Mouse (Mus musculus): ENCODE data around the gene Brdt. TPM values are rescaled to one million over a fixed set of nuclear protein-coding genes. Genes with fewer than 3 reads are reported as not detected.

Gene Brdt
- polyA plus RNA-seq, 1 experiment from 2014 or later = 0.62 TPM

DNA sequence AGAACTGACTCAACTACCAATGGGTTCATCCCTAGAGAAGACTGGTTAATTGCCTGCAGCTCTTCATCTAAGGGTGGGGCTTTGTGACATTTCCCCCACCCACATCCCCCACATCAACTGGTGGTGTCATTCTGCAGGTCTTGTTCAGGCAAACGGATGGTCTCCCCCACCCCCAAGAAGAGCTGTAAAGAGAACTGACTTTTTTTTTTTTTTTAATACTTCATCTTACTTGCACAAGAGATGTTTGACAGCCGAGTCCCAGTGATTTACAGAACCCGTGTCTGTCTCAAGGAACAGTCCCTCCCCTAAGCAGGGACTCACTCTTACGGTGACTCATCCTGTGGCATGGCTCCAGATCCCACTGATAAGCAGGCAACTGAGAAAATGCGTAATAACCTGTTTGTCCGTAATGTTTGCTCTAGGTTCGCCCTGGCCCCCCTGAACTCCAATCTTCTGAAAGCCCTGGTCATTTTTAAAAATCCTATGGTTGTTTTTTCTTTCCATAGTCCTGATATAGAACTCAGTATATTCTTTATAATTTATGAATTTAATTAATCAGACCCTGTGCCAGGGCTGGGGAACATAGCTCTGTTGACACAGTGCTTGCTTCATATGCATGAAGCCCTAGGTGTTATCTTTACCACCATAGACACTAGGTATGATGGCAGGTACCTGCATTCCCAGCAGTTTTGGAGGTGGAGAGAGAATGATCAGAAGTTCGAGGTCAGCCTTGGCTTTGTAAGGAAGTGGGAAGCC lies 35.7 kb upstream of the Brdt start:
- Histone ChIP-seq H3K27me3 (no peaks in the 10 kb centered on the region), H3K4me3 (no peak overlapping the region), H3K9me3 (replicated peaks) (no peaks in the 10 kb centered on the region), H3K4me2 (no peak overlapping the region), H3K36me3 (no peaks in the 10 kb centered on the region), H3K27ac (no peak overlapping the region), H3K9ac (no peak overlapping the region), H3K4me1 (replicated peaks) (peaks cover 7% of the 10 kb centered on the region)
- WGBS = 50% methylated on average over 8 of the region's 8 CpGs
- ATAC-seq (replicated peaks; ENCODE audit: insufficient number of reproducible peaks, insufficient read depth, low FRiP score, low read depth) = no peak

DNA sequence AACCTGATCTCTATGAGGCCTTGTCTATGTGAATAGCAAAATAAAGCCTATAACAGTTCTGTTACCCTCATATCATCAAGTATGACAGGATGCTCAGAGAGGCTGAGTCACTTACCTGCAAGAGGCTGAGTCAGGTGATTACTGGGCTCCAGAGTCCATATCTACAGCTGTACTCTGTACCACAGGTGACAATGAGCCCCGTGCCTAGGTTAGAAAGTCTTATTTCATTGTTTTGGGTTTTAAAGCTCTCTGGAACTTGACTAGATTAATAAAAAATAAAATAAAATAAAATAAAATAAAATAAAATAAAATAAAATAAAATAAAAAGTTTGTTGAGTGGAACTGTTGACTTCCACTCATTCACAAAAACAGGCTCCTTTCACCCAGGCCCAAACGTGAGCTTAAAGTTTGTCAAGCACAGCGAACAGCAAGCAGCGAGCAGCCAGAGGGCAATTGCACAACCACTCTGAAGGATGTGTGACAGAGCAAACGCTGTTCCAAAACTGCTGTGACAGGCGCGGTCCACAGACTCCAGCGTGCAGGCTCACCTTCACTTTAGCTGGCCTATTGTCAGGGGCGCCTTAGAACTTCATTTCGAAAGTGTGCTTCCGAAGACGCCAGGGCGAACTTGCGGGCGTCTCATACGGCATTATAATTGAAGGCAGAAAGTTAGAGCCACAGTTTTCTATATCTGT lies 35.0 kb upstream of the Brdt start:
- Histone ChIP-seq H3K4me3 (no peak overlapping the region), H3K4me1 (replicated peaks) (peaks cover 7% of the 10 kb centered on the region), H3K9ac (no peak overlapping the region), H3K27me3 (no peaks in the 10 kb centered on the region), H3K9me3 (replicated peaks) (no peaks in the 10 kb centered on the region), H3K27ac (no peak overlapping the region), H3K4me2 (no peak overlapping the region), H3K36me3 (no peaks in the 10 kb centered on the region)
- 80% methylated on average over 16 of the region's 16 CpGs for WGBS
- no peak for ATAC-seq (replicated peaks; ENCODE audit: insufficient number of reproducible peaks, insufficient read depth, low FRiP score, low read depth)

DNA sequence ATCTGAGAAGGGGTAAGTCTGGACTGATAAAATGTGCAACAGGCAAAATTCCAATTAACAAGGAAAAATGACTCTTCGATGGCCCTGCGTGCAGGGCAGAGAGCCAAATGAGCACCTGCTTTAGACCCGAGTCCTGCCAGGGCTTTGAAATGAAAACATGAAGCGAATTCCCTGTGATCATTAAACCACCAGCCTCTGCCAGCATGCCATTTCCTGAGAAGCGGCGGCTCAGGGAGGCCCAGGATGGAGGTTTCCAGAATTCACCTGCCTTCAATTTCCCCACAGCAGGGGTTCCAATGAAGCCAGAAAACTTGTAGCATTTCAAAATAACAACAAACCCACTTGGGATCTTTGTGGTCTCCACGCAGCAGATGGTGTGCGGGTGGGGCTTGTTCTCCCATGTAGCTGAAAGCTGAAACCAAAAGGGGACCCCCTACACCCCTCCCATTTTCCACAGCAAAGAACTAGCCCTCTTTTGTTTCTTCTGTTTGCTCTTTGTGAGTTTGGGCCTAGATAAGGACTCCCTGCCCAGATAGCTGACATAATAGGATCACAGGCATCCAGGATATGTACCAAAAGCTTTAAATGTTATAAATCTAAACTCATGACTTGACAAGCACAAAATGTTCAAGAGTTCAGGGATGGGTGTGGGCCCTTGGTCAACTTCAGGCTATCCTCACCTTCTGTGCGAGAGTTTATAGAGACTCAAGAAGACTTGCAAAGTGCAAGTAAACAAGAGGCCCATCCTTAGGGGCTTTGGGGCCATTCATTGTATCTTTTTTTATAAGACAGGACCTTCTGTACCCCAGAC lies 34.2 kb upstream of the Brdt start:
- no peaks in the 10 kb centered on the region for H3K36me3 ChIP-seq
- H3K27ac ChIP-seq = no peak overlapping the region
- H3K4me3 ChIP-seq = no peak overlapping the region
- WGBS = 52% methylated on average over 9 of the region's 9 CpGs
- no peaks in the 10 kb centered on the region for H3K27me3 ChIP-seq
- peaks cover 7% of the 10 kb centered on the region for H3K4me1 ChIP-seq (replicated peaks)
- H3K9ac ChIP-seq = no peak overlapping the region
- no peaks in the 10 kb centered on the region for H3K9me3 ChIP-seq (replicated peaks)
- no peak for ATAC-seq (replicated peaks; ENCODE audit: insufficient number of reproducible peaks, insufficient read depth, low FRiP score, low read depth)
- H3K4me2 ChIP-seq = no peak overlapping the region

GRCm38 (mm10) chr5:107298854-107299253 lies 32.1 kb upstream of the Brdt start:
- Histone ChIP-seq H3K9me3 (replicated peaks) (no peaks in the 10 kb centered on the region), H3K9ac (no peak overlapping the region), H3K4me1 (replicated peaks) (peaks cover 16% of the 10 kb centered on the region), H3K4me2 (no peak overlapping the region), H3K27ac (no peak overlapping the region), H3K36me3 (no peaks in the 10 kb centered on the region), H3K4me3 (no peak overlapping the region), H3K27me3 (no peaks in the 10 kb centered on the region)
- no peak for ATAC-seq (replicated peaks; ENCODE audit: insufficient number of reproducible peaks, insufficient read depth, low FRiP score, low read depth)
- WGBS = 64% methylated on average over 11 of the region's 11 CpGs

GRCm38 (mm10) chr5:107303350-107303861 lies 27.6 kb upstream of the Brdt start:
- Histone ChIP-seq H3K27ac (no peak overlapping the region), H3K9me3 (replicated peaks) (no peaks in the 10 kb centered on the region), H3K27me3 (no peaks in the 10 kb centered on the region), H3K4me2 (peak overlapping the region; percentile 57), H3K9ac (no peak overlapping the region; the same call in 1 of the 2 replicates), H3K36me3 (no peaks in the 10 kb centered on the region), H3K4me1 (replicated peaks) (peaks cover 11% of the 10 kb centered on the region), H3K4me3 (peak overlapping the region; percentile 18)
- WGBS = 25% methylated on average over 11 of the region's 11 CpGs
- ATAC-seq (replicated peaks; ENCODE audit: insufficient number of reproducible peaks, insufficient read depth, low FRiP score, low read depth) = 0 out of 2 replicates have a peak, but pooled peaks have one; percentile 27

- H3K27ac ChIP-seq = no peak overlapping the region
- H3K9me3 ChIP-seq (replicated peaks) = no peaks in the 10 kb centered on the region
- no peak for ATAC-seq (replicated peaks; ENCODE audit: insufficient number of reproducible peaks, insufficient read depth, low FRiP score, low read depth)
- no peak overlapping the region for H3K9ac ChIP-seq
- H3K4me2 ChIP-seq = peak overlapping the region; percentile 57; the same call in 1 of the 2 replicates
- H3K27me3 ChIP-seq = no peaks in the 10 kb centered on the region
- peaks cover 11% of the 10 kb centered on the region for H3K4me1 ChIP-seq (replicated peaks)
- no peaks in the 10 kb centered on the region for H3K36me3 ChIP-seq
- no peak overlapping the region for H3K4me3 ChIP-seq
- 53% methylated on average over 13 of the region's 13 CpGs for WGBS
Measured at GRCm38 (mm10) chr5:107304117-107304825, 26.7 kb upstream of the Brdt start.

- H3K36me3 ChIP-seq = no peaks in the 10 kb centered on the region
- WGBS = 61% methylated on average over 4 of the region's 4 CpGs
- no peak for ATAC-seq (replicated peaks; ENCODE audit: insufficient number of reproducible peaks, insufficient read depth, low FRiP score, low read depth)
Measured at GRCm38 (mm10) chr5:107307432-107307831, 23.5 kb upstream of the Brdt start.

GRCm38 (mm10) chr5:107317141-107317540 lies 13.8 kb upstream of the Brdt start:
- Histone ChIP-seq H3K9me3 (replicated peaks) (no peaks in the 10 kb centered on the region), H3K4me2 (no peak overlapping the region), H3K36me3 (no peaks in the 10 kb centered on the region), H3K4me3 (no peak overlapping the region), H3K9ac (no peak overlapping the region), H3K4me1 (replicated peaks) (peaks cover 9% of the 10 kb centered on the region), H3K27ac (no peak overlapping the region), H3K27me3 (no peaks in the 10 kb centered on the region)
- no peak for ATAC-seq (replicated peaks; ENCODE audit: insufficient number of reproducible peaks, insufficient read depth, low FRiP score, low read depth)
- 89% methylated on average over 7 of the region's 7 CpGs for WGBS

More at GRCm38 (mm10) chr5:107307432-107307831, 23.5 kb upstream of the Brdt start:
- H3K4me1 ChIP-seq (replicated peaks) = peaks cover 11% of the 10 kb centered on the region
- no peaks in the 10 kb centered on the region for H3K27me3 ChIP-seq
- H3K9me3 ChIP-seq (replicated peaks) = no peaks in the 10 kb centered on the region
- H3K4me3 ChIP-seq = no peak overlapping the region
- H3K27ac ChIP-seq = no peak overlapping the region
- H3K9ac ChIP-seq = no peak overlapping the region
- no peak overlapping the region for H3K4me2 ChIP-seq

- no peak for ATAC-seq (replicated peaks; ENCODE audit: insufficient number of reproducible peaks, insufficient read depth, low FRiP score, low read depth)
- no peaks in the 10 kb centered on the region for H3K9me3 ChIP-seq (replicated peaks)
- H3K9ac ChIP-seq = no peak overlapping the region
- WGBS = 3% methylated on average over 1 of the region's 1 CpGs
- H3K36me3 ChIP-seq = no peaks in the 10 kb centered on the region
- H3K4me3 ChIP-seq = no peak overlapping the region
- H3K27ac ChIP-seq = no peak overlapping the region
- H3K4me2 ChIP-seq = peak overlapping the region; percentile 38
- H3K27me3 ChIP-seq = no peaks in the 10 kb centered on the region
- peaks cover 9% of the 10 kb centered on the region for H3K4me1 ChIP-seq (replicated peaks)
Measured at GRCm38 (mm10) chr5:107320703-107321102, 10.3 kb upstream of the Brdt start.

DNA sequence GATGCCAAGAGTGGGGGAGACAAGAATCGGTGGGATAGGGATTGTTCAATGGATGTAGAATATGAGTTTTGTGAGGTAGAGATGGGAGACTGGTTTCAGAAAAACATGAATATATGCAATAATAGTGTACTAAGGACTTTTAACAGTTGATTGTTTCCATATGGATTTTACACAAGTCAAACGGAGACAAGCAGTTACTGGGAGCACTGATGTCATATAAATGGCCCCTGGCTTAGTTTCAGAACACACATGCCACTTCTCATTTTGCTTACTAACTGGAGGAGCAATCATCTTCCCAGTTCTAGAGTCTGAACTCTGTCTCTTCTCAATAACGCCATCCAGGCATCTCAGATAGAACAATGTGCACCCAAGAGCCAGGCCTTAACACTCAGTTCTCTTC lies 9.4 kb downstream of the Brdt start:
- Histone ChIP-seq H3K4me2 (no peak overlapping the region), H3K9ac (no peak overlapping the region), H3K27me3 (no peaks in the 10 kb centered on the region), H3K4me3 (no peak overlapping the region), H3K27ac (no peak overlapping the region), H3K9me3 (replicated peaks) (no peaks in the 10 kb centered on the region), H3K36me3 (no peaks in the 10 kb centered on the region), H3K4me1 (replicated peaks) (no peaks in the 10 kb centered on the region)
- 73% methylated on average over 3 of the region's 3 CpGs for WGBS
- no peak for ATAC-seq (replicated peaks; ENCODE audit: insufficient number of reproducible peaks, insufficient read depth, low FRiP score, low read depth)

Measured in heart, embryonic 15.5 days (tissue).